Mouse (Mus musculus): ENCODE data around the gene Lmo3. TPM values are rescaled to one million over a fixed set of nuclear protein-coding genes. Genes with fewer than 3 reads are reported as not detected.

Gene Lmo3
- polyA plus RNA-seq, 1 experiment, result 121 TPM

- no peak for TF ChIP-seq CTCF (IDR thresholded peaks at IDR 0.05; ENCODE audit: borderline replicate concordance, extremely low read depth, insufficient read depth, insufficient read length)
- no peak for TF ChIP-seq POLR2A (IDR thresholded peaks at IDR 0.05; ENCODE audit: borderline replicate concordance, extremely low read depth, insufficient read depth, insufficient read length, poor library complexity, severe bottlenecking)
- no peak for DNase-seq (ENCODE audit: low read depth)
Observed at GRCm38 (mm10) chr6:138506642-138507041, 75.1 kb downstream of the Lmo3 start.

DNA sequence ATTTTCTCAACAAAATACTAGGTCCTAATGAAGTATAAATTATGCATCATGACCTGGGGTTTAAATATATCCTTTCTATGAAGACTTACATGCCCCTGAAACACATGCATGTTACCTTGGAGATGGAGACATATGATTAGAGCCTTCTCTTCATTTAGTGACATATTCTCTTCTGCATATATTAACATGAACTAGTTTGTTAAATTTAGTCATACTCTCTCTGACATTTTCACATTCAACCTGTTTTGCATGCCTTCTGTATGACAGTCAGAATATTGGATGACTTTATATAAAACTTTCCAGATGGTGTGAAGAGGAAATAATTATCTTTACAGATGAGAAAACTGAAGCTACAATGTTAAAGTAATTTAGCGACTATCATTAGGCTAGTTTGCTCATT is 77.8 kb downstream of the Lmo3 start:
- DNase-seq (ENCODE audit: low read depth), result no peak
- no peak for TF ChIP-seq CTCF (IDR thresholded peaks at IDR 0.05; ENCODE audit: borderline replicate concordance, extremely low read depth, insufficient read depth, insufficient read length)

DNA sequence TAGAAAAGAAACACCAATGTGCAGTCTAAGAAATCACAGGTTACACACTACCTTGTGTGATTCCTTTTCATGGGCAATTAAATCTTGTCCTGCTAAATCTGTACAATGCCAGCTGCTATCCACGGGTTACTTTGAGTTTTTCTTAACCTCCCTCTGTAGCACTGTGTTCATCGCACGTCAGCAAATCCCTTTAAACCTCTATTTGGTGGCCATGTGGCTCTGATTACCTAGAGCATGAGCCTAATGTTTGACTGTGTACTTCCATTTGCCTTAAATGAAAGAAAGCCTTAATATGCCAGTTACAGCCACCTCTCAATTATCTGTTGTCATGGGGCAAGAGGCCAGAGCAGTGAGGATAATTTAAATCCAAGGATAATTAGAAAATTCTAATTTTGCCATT is 98.9 kb downstream of the Lmo3 start:
- DNase-seq (ENCODE audit: low read depth), result no peak
- TF ChIP-seq POLR2A (IDR thresholded peaks at IDR 0.05; ENCODE audit: borderline replicate concordance, extremely low read depth, insufficient read depth, insufficient read length, poor library complexity, severe bottlenecking) (no peak), CTCF (IDR thresholded peaks at IDR 0.05; ENCODE audit: borderline replicate concordance, extremely low read depth, insufficient read depth, insufficient read length) (no peak)

- DNase-seq (ENCODE audit: low read depth), result peak; percentile 78
- TF ChIP-seq CTCF (IDR thresholded peaks at IDR 0.05; ENCODE audit: borderline replicate concordance, extremely low read depth, insufficient read depth, insufficient read length) (peak; percentile 97), POLR2A (IDR thresholded peaks at IDR 0.05; ENCODE audit: borderline replicate concordance, extremely low read depth, insufficient read depth, insufficient read length, poor library complexity, severe bottlenecking) (no peak)
Observed at GRCm38 (mm10) chr6:138477611-138478010, 104.2 kb downstream of the Lmo3 start.

DNA sequence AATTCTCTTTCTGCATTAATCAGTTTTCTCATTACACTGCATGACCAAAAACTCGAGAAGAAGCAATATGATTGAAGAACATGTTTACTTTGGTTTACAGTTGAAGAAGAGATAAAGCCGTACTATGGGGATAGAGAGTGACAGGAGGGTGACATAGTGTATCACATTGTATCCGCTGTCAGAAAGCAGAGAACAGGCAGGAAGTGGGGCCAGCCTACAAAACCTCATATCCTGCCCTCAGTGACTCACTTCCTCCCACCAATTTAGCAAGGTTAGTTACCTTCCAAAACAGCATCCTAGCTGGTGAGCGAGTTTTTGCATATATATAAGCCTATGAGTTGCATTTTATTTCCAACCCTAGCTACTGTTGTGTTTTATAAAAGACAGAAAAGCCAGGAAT is 112.6 kb downstream of the Lmo3 start:
- no peak for DNase-seq (ENCODE audit: low read depth)

DNA sequence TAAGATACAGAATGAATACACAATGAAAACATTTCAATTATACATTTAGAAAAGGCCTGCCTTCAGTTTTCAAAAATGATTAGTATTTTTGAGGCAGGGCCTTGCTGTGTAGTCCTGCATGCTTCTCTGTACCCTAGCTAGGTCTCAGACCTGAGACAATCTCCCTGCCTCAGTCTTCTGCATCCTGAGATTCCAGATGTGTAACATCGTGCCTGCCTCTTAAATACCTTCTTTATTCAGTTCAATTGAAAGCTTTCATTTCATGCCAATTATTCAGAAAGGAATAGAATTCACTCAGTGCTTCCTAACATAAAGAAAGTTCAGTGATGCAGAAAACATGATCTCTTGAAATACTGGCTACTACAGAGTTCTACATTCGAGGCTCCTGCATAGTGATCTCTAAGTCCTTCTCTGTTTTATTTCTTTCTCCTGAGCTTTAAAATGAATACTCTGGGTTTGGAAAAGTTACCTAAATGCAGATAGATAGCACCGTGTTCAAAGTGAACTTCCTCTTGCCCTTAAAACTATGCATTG is 137.2 kb downstream of the Lmo3 start:
- no peak for DNase-seq (ENCODE audit: low read depth)
- TF ChIP-seq POLR2A (IDR thresholded peaks at IDR 0.05; ENCODE audit: borderline replicate concordance, extremely low read depth, insufficient read depth, insufficient read length, poor library complexity, severe bottlenecking) (no peak), CTCF (IDR thresholded peaks at IDR 0.05; ENCODE audit: borderline replicate concordance, extremely low read depth, insufficient read depth, insufficient read length) (no peak)

More for the DNA sequence above, 112.6 kb downstream of the Lmo3 start:
- TF ChIP-seq CTCF (IDR thresholded peaks at IDR 0.05; ENCODE audit: borderline replicate concordance, extremely low read depth, insufficient read depth, insufficient read length), result no peak
- no peak for TF ChIP-seq POLR2A (IDR thresholded peaks at IDR 0.05; ENCODE audit: borderline replicate concordance, extremely low read depth, insufficient read depth, insufficient read length, poor library complexity, severe bottlenecking)

GRCm38 (mm10) chr6:138437351-138437750 is 144.4 kb downstream of the Lmo3 start:
- TF ChIP-seq POLR2A (IDR thresholded peaks at IDR 0.05; ENCODE audit: borderline replicate concordance, extremely low read depth, insufficient read depth, insufficient read length, poor library complexity, severe bottlenecking) (no peak), CTCF (IDR thresholded peaks at IDR 0.05; ENCODE audit: borderline replicate concordance, extremely low read depth, insufficient read depth, insufficient read length) (no peak)
- DNase-seq (ENCODE audit: low read depth), result peak; percentile 57

DNA sequence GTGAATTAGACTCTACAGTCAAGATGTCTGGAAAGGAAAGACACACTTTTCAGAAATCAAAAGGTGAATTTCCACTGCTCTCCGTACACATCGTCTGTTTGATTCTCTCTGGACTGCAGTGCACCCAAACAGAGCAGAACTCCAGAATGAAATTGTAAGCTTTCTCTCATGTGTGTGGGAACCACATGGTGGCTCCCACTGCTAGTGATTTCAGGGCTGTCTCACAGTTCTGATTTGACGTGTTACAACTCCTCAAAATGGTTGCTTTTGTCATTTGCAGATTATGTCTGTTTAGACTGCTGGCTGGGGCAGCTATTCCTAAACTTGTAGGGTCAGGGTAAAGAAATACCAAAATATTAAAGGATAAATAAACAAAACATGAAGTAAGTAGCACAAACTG is 145.0 kb downstream of the Lmo3 start:
- DNase-seq (ENCODE audit: low read depth), result peak; percentile 53
- no peak for TF ChIP-seq POLR2A (IDR thresholded peaks at IDR 0.05; ENCODE audit: borderline replicate concordance, extremely low read depth, insufficient read depth, insufficient read length, poor library complexity, severe bottlenecking)
- no peak for TF ChIP-seq CTCF (IDR thresholded peaks at IDR 0.05; ENCODE audit: borderline replicate concordance, extremely low read depth, insufficient read depth, insufficient read length)

DNA sequence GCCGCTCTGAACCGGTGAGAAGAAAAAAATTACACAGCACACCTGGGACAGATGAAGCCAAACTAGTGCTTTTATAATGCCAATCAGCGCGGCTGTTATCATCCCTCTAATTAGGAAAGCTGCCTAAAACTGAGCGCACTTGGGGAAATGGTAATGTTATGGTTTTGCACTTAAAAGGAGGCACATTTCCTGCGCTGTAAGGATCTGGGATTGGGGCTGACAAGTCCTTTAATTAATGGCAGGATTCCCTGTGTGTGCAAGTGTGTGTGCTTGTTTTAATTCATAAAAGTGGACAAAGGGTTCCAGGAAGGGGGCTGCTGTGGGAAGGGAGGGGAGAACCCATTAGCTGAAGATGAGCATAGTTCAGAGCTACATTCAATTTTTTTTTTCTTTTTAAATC is 154.4 kb downstream of the Lmo3 start:
- TF ChIP-seq CTCF (IDR thresholded peaks at IDR 0.05; ENCODE audit: borderline replicate concordance, extremely low read depth, insufficient read depth, insufficient read length), result no peak
- no peak for TF ChIP-seq POLR2A (IDR thresholded peaks at IDR 0.05; ENCODE audit: borderline replicate concordance, extremely low read depth, insufficient read depth, insufficient read length, poor library complexity, severe bottlenecking)
- peak; percentile 91 for DNase-seq (ENCODE audit: low read depth)

DNA sequence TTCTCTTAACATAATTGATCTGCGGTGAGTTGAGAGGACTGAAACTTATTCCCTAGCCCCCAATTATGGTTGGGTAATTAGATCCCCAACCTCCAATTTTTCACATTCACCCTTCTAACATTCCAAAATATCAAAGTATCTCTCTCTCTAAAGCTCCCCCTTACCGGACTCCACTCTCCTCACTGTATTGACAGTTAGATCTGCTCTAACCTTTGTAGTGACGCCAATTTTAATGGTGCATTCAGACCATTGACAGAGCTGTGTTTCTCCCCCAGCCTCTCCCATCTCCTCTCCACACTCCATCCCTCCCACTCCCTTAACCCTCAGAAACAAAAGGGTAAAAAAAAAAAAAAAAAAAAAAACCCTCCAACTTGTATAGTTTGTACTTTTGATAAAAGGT is 154.9 kb downstream of the Lmo3 start:
- DNase-seq (ENCODE audit: low read depth), result peak; percentile 88
- TF ChIP-seq CTCF (IDR thresholded peaks at IDR 0.05; ENCODE audit: borderline replicate concordance, extremely low read depth, insufficient read depth, insufficient read length) (no peak), POLR2A (IDR thresholded peaks at IDR 0.05; ENCODE audit: borderline replicate concordance, extremely low read depth, insufficient read depth, insufficient read length, poor library complexity, severe bottlenecking) (no peak)

- TF ChIP-seq POLR2A (IDR thresholded peaks at IDR 0.05; ENCODE audit: borderline replicate concordance, extremely low read depth, insufficient read depth, insufficient read length, poor library complexity, severe bottlenecking), result no peak
- TF ChIP-seq CTCF (IDR thresholded peaks at IDR 0.05; ENCODE audit: borderline replicate concordance, extremely low read depth, insufficient read depth, insufficient read length), result no peak
- peak; percentile 95 for DNase-seq (ENCODE audit: low read depth)
Observed at GRCm38 (mm10) chr6:138424514-138425225, 157.1 kb downstream of the Lmo3 start.

GRCm38 (mm10) chr6:138422671-138423321 is 159.0 kb downstream of the Lmo3 start:
- DNase-seq (ENCODE audit: low read depth), result peak; percentile 86
- TF ChIP-seq CTCF (IDR thresholded peaks at IDR 0.05; ENCODE audit: borderline replicate concordance, extremely low read depth, insufficient read depth, insufficient read length) (no peak), POLR2A (IDR thresholded peaks at IDR 0.05; ENCODE audit: borderline replicate concordance, extremely low read depth, insufficient read depth, insufficient read length, poor library complexity, severe bottlenecking) (no peak)
